ENCODE assay signal across 29 mouse cellular contexts in genomic region chr15:41223801-41224200, GRCm38 (mm10).
"Had no signal": no experiment of that assay in that cellular context is flagged by ENCODE, and none has a peak within 500 bp of the region (broad histone marks: within the 10 kb centered on the region; RNA-seq: fewer than 3 reads in every experiment).

No protein-coding gene starts in this region.

- H3K4me3 ChIP-seq: heart, embryonic 12.5 days; heart, embryonic 13.5 days; heart, embryonic 15.5 days; hindbrain, embryonic 10.5 days; hindbrain, embryonic 12.5 days; hindbrain, embryonic 13.5 days; hindbrain, embryonic 15.5 days; intestine, embryonic 15.5 days; kidney, embryonic 15.5 days; layer of hippocampus, adult 2 months; left cerebral cortex, adult 2 months had no signal

- H3K27ac ChIP-seq: heart, embryonic 13.5 days; heart, embryonic 15.5 days; hindbrain, embryonic 10.5 days; hindbrain, embryonic 12.5 days; hindbrain, embryonic 13.5 days; hindbrain, embryonic 14.5 days; hindbrain, embryonic 15.5 days; hindbrain, postnatal 0 days; intestine, embryonic 15.5 days; kidney, embryonic 15.5 days; kidney, postnatal 0 days; layer of hippocampus, adult 2 months; left cerebral cortex, adult 2 months had no signal

- H3K27me3 ChIP-seq: heart, embryonic 12.5 days; heart, embryonic 13.5 days; heart, embryonic 15.5 days; hindbrain, embryonic 12.5 days; hindbrain, embryonic 13.5 days; hindbrain, embryonic 15.5 days; intestine, embryonic 15.5 days; kidney, embryonic 15.5 days had no signal

- H3K9me3 ChIP-seq: heart, embryonic 12.5 days; heart, embryonic 13.5 days; heart, embryonic 15.5 days; hindbrain, embryonic 10.5 days; hindbrain, embryonic 12.5 days; hindbrain, embryonic 13.5 days; hindbrain, embryonic 15.5 days; intestine, embryonic 15.5 days; kidney, embryonic 15.5 days had no signal

- H3K36me3 ChIP-seq: heart, embryonic 12.5 days; heart, embryonic 13.5 days; heart, embryonic 15.5 days; hindbrain, embryonic 10.5 days; hindbrain, embryonic 12.5 days; hindbrain, embryonic 13.5 days; hindbrain, embryonic 15.5 days; intestine, embryonic 15.5 days; kidney, embryonic 15.5 days had no signal

- H3K4me1 ChIP-seq: heart, embryonic 12.5 days; heart, embryonic 15.5 days; hindbrain, embryonic 10.5 days; hindbrain, embryonic 12.5 days; hindbrain, embryonic 13.5 days; hindbrain, embryonic 15.5 days; intestine, embryonic 15.5 days; kidney, embryonic 15.5 days had no signal

- DNase-seq: heart, postnatal 14 days; heart, postnatal 36 days; heart, postnatal 4 days; kidney, adult 11 months; kidney, adult 18-20 months; kidney, adult 2 months; kidney, adult 8-10 months; kidney, adult 9 months; kidney, postnatal 10 days; kidney, postnatal 14 days; kidney, postnatal 25 days; kidney, postnatal 36 days; kidney, postnatal 4 days; layer of hippocampus, adult 9-11 months; layer of hippocampus, postnatal 36 days had no signal
